9 mouse cellular contexts compared by ENCODE assay signal in genomic region chr8:61758686-61759326, GRCm38 (mm10).
DNase-seq lines count a peak whose midpoint lies in the region; ATAC-seq lines count a peak whose summit lies in the region.
"Had no signal": no experiment of that assay in that cellular context is flagged by ENCODE, and none has a peak within 500 bp of the region (broad histone marks: within the 10 kb centered on the region; RNA-seq: fewer than 3 reads in every experiment).

No protein-coding gene starts in this region.

- no peak for ATAC-seq in embryonic facial prominence, embryonic 12.5 days (ENCODE audit: insufficient number of reproducible peaks, insufficient read depth, low FRiP score, low TSS enrichment)
- ATAC-seq in hindbrain, embryonic 13.5 days (ENCODE audit: low FRiP score) = 0 out of 2 replicates have a peak, but pooled peaks have one; percentile 21
- no peak for ATAC-seq in inflammation-experienced regulatory T-cells, adult 6 months
- ATAC-seq: CD4-positive, CD25-positive, alpha-beta regulatory T cell, adult 4 months had no signal

- intact Hi-C loops in heart, postnatal 25 days (cut with DNase I) = loop anchor here (5.0 kb wide), 1 partner anchor 57 kb away; no protein-coding TSS in a partner anchor

- peak overlapping the region; percentile 87 for H3K27ac ChIP-seq in embryonic facial prominence, embryonic 12.5 days
- no peak overlapping the region for H3K27ac ChIP-seq in hindbrain, embryonic 13.5 days

- no peaks in the 10 kb centered on the region for H3K9me3 ChIP-seq in embryonic facial prominence, embryonic 12.5 days
- H3K9me3 ChIP-seq in hindbrain, embryonic 13.5 days = no peaks in the 10 kb centered on the region

- 0 out of 2 replicates have a peak, but pooled peaks cover 6% of the 10 kb centered on the region for H3K36me3 ChIP-seq in embryonic facial prominence, embryonic 12.5 days
- H3K36me3 ChIP-seq in hindbrain, embryonic 13.5 days = no peaks in the 10 kb centered on the region

- 16% methylated on average over 8 of the region's 8 CpGs for WGBS in embryonic facial prominence, embryonic 12.5 days
- WGBS in hindbrain, embryonic 13.5 days = 13% methylated on average over 8 of the region's 8 CpGs

- peak; percentile 33 for DNase-seq in heart, adult 8-10 months (ENCODE audit: low spot score)
- no peak for DNase-seq in heart, postnatal 25 days (ENCODE audit: low spot score)
- DNase-seq in neural tube, embryonic 10.5 days (ENCODE audit: extremely low spot score, low spot score) = peak; percentile 55
- DNase-seq in urinary bladder, postnatal 36 days (ENCODE audit: low spot score in 2 of 2) = no peak
- DNase-seq in testis, postnatal 10 days (ENCODE audit: low spot score) = no peak

- H3K4me2 ChIP-seq in embryonic facial prominence, embryonic 12.5 days (replicated peaks) = peak overlapping the region; percentile 63
- peak overlapping the region; percentile 94 for H3K4me2 ChIP-seq in hindbrain, embryonic 13.5 days

- peak overlapping the region; percentile 67 for H3K9ac ChIP-seq in embryonic facial prominence, embryonic 12.5 days
- 0 out of 2 replicates have a peak overlapping the region, but pooled peaks have one; percentile 35 for H3K9ac ChIP-seq in hindbrain, embryonic 13.5 days

- H3K4me1 ChIP-seq in embryonic facial prominence, embryonic 12.5 days = peaks cover 18% of the 10 kb centered on the region
- peaks cover 26% of the 10 kb centered on the region for H3K4me1 ChIP-seq in hindbrain, embryonic 13.5 days (replicated peaks)

- H3K4me3 ChIP-seq in embryonic facial prominence, embryonic 12.5 days = peak overlapping the region; percentile 58
- H3K4me3 ChIP-seq in hindbrain, embryonic 13.5 days = peak overlapping the region; percentile 63

- no peaks in the 10 kb centered on the region for H3K27me3 ChIP-seq in embryonic facial prominence, embryonic 12.5 days
- H3K27me3 ChIP-seq in hindbrain, embryonic 13.5 days = 0 out of 2 replicates have a peak, but pooled peaks cover 3% of the 10 kb centered on the region

Comparison
In these comparisons a context has a peak if more than half of its experiments do, and no peak if none do; other contexts are left out.
1. DNase-seq: peak in heart, adult 8-10 months (single experiment) and neural tube, embryonic 10.5 days (single experiment); none in heart, postnatal 25 days (single experiment), urinary bladder, postnatal 36 days (0 of 2) and testis, postnatal 10 days (single experiment).